Mouse (Mus musculus) liver, adult 2 months (tissue): ENCODE data around the gene Lonp2. TPM values are rescaled to one million over a fixed set of nuclear protein-coding genes. Genes with fewer than 3 reads are reported as not detected.

Experiments used
- DNase-seq: peaks from one replicate; pipeline ENCODE4 v3.0.0-alpha.2; 2011; ENCODE audit warnings: low read depth, low spot score; ENCODE audit errors: extremely low read depth
- H3K27ac ChIP-seq: fragments of 200-500 bp; replicated peaks from 2 replicates; pipeline ENCODE4 v1.5.1; 2012; ENCODE audit warnings: low read depth, mild to moderate bottlenecking, control low read depth, inconsistent platforms, low read length; ENCODE audit not compliant: insufficient read depth
- H3K27me3 ChIP-seq: fragments of 200-500 bp; 2 replicates; pipeline ENCODE4 v1.6.1; 2012; ENCODE audit warnings: mild to moderate bottlenecking, moderate library complexity, low read length, inconsistent platforms; ENCODE audit not compliant: control insufficient read depth, insufficient read depth
- H3K36me3 ChIP-seq: fragments of 200-500 bp; 2 replicates; pipeline ENCODE4 v1.6.1; 2012; ENCODE audit warnings: low read length, inconsistent platforms; ENCODE audit not compliant: control insufficient read depth, insufficient read depth
- H3K4me1 ChIP-seq: fragments of 200-500 bp; 2 replicates; pipeline ENCODE4 v1.6.1; 2011; ENCODE audit warnings: low read length; ENCODE audit not compliant: control insufficient read depth, insufficient read depth
- H3K4me3 ChIP-seq: fragments of 200-500 bp; 2 replicates; pipeline ENCODE4 v1.5.1; 2011; ENCODE audit warnings: low read depth, mild to moderate bottlenecking, control low read depth, low read length, moderate library complexity; ENCODE audit not compliant: insufficient read depth
- H3K79me2 ChIP-seq: fragments of 200-500 bp; 2 replicates; pipeline ENCODE4 v1.6.1; 2012; ENCODE audit warnings: inconsistent platforms, mild to moderate bottlenecking, low read length, moderate library complexity; ENCODE audit not compliant: control insufficient read depth, insufficient read depth
- H3K9ac ChIP-seq: fragments of 200-500 bp; 2 replicates; pipeline ENCODE4 v1.6.1; 2012; ENCODE audit warnings: low read depth, mild to moderate bottlenecking, control low read depth, inconsistent platforms, low read length
- CTCF ChIP-seq: fragments of 200-500 bp; IDR thresholded peaks from 2 replicates; pipeline ENCODE4 v1.5.1; 2011; ENCODE audit warnings: low read depth, low read length, control low read depth
- POLR2A ChIP-seq: fragments of 200-500 bp; IDR thresholded peaks from 2 replicates; pipeline ENCODE4 v1.6.1; 2011; ENCODE audit warnings: low read length, control low read depth; ENCODE audit not compliant: insufficient read depth; ENCODE audit errors: extremely low read depth
- WGBS: fragments of 180-500 bp; shearing (Covaris S2); methylation state at CpG from one replicate; pipeline ENCODE4 v1.1.7; 2018; 5-methylcytosine and 5-hydroxymethylcytosine counted together
- polyA plus RNA-seq: library from polyadenylated mRNA; depleted of rRNA; stranded (reverse); fragments of >200 nt; gene quantifications from 2 replicates; pipeline ENCODE4 v1.2.3, GENCODE M21; 2012; rRNA removed
- total RNA-seq: library from RNA; depleted of rRNA; stranded (reverse); fragments of >200 nt; gene quantifications from 2 replicates; pipeline ENCODE4 v1.2.3, GENCODE M21; 2014; rRNA removed

Gene Lonp2
- total RNA-seq (244 and 308 TPM in 2 replicates), polyA plus RNA-seq (278 and 299 TPM in 2 replicates)

DNA sequence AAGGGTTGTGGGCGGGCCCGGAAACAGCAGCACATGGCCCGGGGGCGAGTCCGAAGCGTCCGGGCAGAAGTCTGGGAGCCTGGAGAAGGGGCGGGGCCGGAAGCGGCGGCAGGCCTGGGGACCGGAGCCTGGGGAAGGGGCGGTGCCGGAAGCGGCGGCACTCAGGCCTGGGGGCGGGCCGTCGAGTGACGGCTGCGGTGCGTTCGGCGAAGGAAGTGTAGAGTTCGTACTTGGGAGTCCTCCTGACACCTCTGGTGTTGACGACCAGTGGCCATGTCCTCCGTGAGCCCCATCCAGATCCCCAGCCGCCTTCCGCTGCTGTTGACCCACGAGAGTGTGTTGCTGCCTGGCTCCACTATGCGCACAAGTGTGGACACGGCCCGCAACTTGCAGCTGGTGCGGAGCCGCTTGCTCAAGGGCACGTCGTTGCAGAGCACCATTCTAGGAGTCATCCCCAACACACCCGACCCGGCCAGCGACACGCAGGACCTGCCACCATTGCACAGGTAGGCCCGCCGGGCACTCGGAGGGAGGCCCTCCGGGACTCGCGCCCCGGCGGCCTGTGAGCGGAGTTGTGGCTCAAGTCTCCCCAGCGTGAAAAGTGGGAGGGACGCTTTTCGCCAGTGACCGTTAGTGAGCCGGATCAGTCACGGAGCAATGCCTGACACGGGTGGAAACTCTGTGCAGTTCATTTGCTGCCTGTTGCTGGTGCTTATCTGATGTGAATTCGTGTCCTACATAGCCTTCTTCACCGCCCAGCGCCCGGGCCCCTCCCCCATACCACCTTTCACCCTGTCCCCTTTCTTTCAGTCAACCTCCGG lies at the start of gene Lonp2:
Gene Lonp2 (plus strand): TSS at position 133 of the 821 bp plus-strand sequence.
- H3K4me3 ChIP-seq: peak within 1 kb of the TSS; percentile 84
- peak; percentile 82 for DNase-seq
- H3K9ac ChIP-seq: peak within 1 kb of the TSS; percentile 90
- no peaks in the 10 kb centered on the region for H3K27me3 ChIP-seq
- WGBS: under 1% methylated on average over 54 of the region's 62 CpGs
- H3K79me2 ChIP-seq: peaks cover 21% of the 10 kb centered on the region; the same call in 1 of the 2 replicates
- peaks cover 9% of the 10 kb centered on the region; the same call in 1 of the 2 replicates for H3K36me3 ChIP-seq
- TF ChIP-seq CTCF: no peak
- peak; percentile 88 for TF ChIP-seq POLR2A
- H3K4me1 ChIP-seq: peaks cover 6% of the 10 kb centered on the region; the same call in 1 of the 2 replicates
- H3K27ac ChIP-seq: peak within 1 kb of the TSS; percentile 90

DNA sequence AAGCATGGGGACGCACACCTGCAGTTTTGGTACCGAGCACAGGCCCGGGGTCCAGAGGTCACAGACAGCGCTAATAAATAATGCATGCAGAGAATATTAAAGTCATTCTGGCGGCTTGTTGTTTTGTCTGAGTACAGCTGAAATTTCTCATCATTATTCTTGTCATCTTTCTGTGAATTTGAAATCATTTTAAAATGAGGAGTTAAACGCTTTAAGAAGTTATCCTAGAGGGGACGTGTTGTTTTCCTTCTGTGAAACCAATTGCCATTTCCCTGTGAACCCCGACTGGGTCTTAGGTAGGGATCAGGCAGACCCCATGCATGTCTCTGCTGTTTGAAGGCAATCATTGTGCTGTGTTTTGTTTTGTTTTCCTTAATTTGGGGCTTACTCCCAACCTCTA lies 46.3 kb upstream of the Lonp2 start:
- H3K9ac ChIP-seq: no peak overlapping the region
- no peak overlapping the region for H3K4me3 ChIP-seq
- no peaks in the 10 kb centered on the region for H3K79me2 ChIP-seq
- H3K36me3 ChIP-seq: no peaks in the 10 kb centered on the region
- no peak for DNase-seq
- no peak overlapping the region for H3K27ac ChIP-seq
- no peaks in the 10 kb centered on the region for H3K27me3 ChIP-seq
- H3K4me1 ChIP-seq: no peaks in the 10 kb centered on the region
- 97% methylated on average over 8 of the region's 8 CpGs for WGBS
- no peak for TF ChIP-seq CTCF
- TF ChIP-seq POLR2A: no peak

DNA sequence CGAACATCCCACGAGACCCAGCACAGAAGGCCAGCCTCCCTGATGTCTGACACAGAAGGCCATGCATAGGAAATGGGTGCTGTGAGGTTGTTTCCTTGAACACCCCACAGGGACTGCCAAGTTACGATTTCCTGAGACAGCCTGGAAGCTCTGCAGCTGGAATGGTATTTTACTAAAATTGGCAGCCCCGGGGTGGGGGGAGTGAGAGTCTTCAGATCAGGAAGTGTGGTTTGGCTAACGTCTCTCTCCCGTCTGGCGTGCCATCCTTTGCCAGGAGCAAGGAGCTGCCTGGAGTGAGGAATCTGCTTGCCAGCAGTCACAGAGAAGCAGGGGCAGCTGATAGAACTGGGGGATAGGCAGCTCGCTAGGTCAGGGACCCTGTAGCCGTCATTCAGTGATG lies 45.8 kb upstream of the Lonp2 start:
- DNase-seq: no peak
- TF ChIP-seq POLR2A (no peak), CTCF (no peak)
- Histone ChIP-seq H3K27ac (no peak overlapping the region), H3K27me3 (no peaks in the 10 kb centered on the region), H3K36me3 (no peaks in the 10 kb centered on the region), H3K9ac (no peak overlapping the region), H3K79me2 (no peaks in the 10 kb centered on the region), H3K4me3 (no peak overlapping the region), H3K4me1 (no peaks in the 10 kb centered on the region)
- WGBS: 58% methylated on average over 9 of the region's 9 CpGs

DNA sequence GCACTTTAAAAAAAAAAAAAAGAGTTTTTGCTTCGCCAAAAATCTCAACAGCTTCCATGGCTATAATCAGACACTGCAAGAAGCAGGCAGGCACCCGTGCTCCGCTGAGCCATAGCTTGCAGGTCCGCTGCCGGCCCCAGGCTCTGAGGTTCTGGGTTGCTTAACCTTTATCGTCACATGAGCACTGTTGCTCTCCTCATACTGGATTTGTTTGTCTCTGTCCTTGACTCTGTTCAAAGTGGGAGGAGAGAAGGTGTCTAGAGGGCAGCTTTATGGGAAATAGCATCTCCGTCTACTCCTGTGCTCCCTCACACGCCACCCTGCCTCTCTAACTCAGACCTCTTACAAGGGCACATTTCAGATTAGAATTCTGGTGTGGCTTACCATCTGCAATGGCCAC lies 45.1 kb upstream of the Lonp2 start:
- DNase-seq: no peak
- H3K79me2 ChIP-seq: no peaks in the 10 kb centered on the region
- no peaks in the 10 kb centered on the region for H3K4me1 ChIP-seq
- H3K4me3 ChIP-seq: no peak overlapping the region
- WGBS: 59% methylated on average over 8 of the region's 8 CpGs
- H3K9ac ChIP-seq: no peak overlapping the region
- no peaks in the 10 kb centered on the region for H3K27me3 ChIP-seq
- TF ChIP-seq CTCF (no peak), POLR2A (no peak)
- H3K36me3 ChIP-seq: no peaks in the 10 kb centered on the region
- no peak overlapping the region for H3K27ac ChIP-seq

DNA sequence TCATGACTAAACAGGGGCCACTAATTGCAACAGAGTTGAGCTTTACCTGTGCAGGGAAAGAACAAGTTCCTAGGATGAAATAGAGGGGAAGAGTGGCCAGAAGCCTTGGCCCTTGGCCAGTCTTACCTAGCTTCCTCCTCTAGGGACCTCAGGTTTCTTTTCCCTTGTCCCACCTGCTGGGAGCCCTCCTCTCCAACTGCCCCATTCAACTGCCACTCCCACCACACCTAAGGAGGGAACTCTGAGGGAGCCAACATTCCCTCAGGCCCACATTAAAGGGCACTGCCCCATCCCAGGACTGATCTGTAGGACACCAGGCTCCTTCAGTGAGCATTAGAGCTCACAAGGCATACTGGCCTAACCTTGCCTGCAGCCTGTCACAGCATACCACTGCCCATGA lies 43.4 kb upstream of the Lonp2 start, which contains the start of gene Abcc12:
Gene Abcc12 (minus strand): TSS at position 229 of the 400 bp plus-strand sequence.
- no peak within 1 kb of the TSS for H3K4me3 ChIP-seq
- TF ChIP-seq POLR2A: no peak
- H3K27ac ChIP-seq: no peak within 1 kb of the TSS
- H3K36me3 ChIP-seq: no peaks in the 10 kb centered on the region
- no peak for DNase-seq
- no peaks in the 10 kb centered on the region for H3K4me1 ChIP-seq
- H3K27me3 ChIP-seq: no peaks in the 10 kb centered on the region
- no peak within 1 kb of the TSS for H3K9ac ChIP-seq
- H3K79me2 ChIP-seq: no peaks in the 10 kb centered on the region

DNA sequence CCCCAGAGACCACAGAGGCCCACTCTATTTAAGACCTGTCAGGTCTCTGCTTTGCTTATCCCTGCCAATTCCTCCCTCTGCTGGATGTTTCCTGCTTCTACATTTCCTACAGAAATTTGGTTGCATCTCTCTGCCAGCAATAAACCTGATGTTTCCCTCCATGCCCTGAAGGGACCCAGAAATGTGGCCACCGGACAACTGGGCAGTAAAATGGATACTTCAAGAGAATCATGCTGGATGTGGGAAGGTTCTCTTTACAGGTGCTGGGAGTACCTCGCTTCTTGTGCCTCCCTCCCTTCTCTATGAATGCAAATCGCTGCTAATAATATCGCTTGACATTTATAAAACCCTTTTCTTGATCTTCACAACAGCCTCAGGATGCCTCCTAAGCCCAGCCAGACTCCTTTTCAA lies 41.9 kb upstream of the Lonp2 start:
- H3K4me3 ChIP-seq: no peak overlapping the region
- DNase-seq: no peak
- H3K79me2 ChIP-seq: 0 out of 2 replicates have a peak, but pooled peaks cover 1% of the 10 kb centered on the region
- no peak for TF ChIP-seq POLR2A
- TF ChIP-seq CTCF: no peak
- no peak overlapping the region for H3K9ac ChIP-seq
- no peaks in the 10 kb centered on the region for H3K27me3 ChIP-seq
- no peak overlapping the region for H3K27ac ChIP-seq
- peaks cover 2% of the 10 kb centered on the region; the same call in 1 of the 2 replicates for H3K4me1 ChIP-seq
- 77% methylated on average over 4 of the region's 4 CpGs for WGBS
- no peaks in the 10 kb centered on the region for H3K36me3 ChIP-seq
